Mouse (Mus musculus) midbrain, postnatal 0 days (tissue): ENCODE data around the gene Flt3l. TPM values are rescaled to one million over a fixed set of nuclear protein-coding genes. Genes with fewer than 3 reads are reported as not detected.
A peak's percentile ranks its signal among the peaks of the same experiment; 100 is the strongest.

Experiments used
- ATAC-seq: fragments of 200-750 bp; cut with Nextera tagmentation; 2 replicates; pipeline ENCODE4 v1.8.0; 2017; ENCODE audit warnings: moderate number of reproducible peaks, mild to moderate bottlenecking, moderate TSS enrichment, moderate library complexity; ENCODE audit not compliant: low FRiP score
- DNase-seq: peaks from one replicate; pipeline ENCODE4 v3.0.0-alpha.2; 2015; ENCODE audit warnings: low spot score
- H3K27ac ChIP-seq: fragments of 300-500 bp; sonication (generic); 2 replicates; pipeline ENCODE4 v1.5.1; 2014; ENCODE audit warnings: low read depth, mild to moderate bottlenecking, low read length, mixed read lengths
- H3K27me3 ChIP-seq: fragments of 300-500 bp; sonication (generic); 2 replicates; pipeline ENCODE4 v1.6.1; 2014; ENCODE audit warnings: low read length, control low read depth, mixed read lengths; ENCODE audit not compliant: insufficient read depth
- H3K36me3 ChIP-seq: fragments of 300-500 bp; sonication (generic); 2 replicates; pipeline ENCODE4 v1.6.1; 2014; ENCODE audit warnings: low read length, control low read depth, mixed read lengths; ENCODE audit not compliant: insufficient read depth
- H3K4me1 ChIP-seq: fragments of 300-500 bp; sonication (generic); 2 replicates; pipeline ENCODE4 v1.6.1; 2014; ENCODE audit warnings: mild to moderate bottlenecking, control low read depth, antibody characterized with exemption, low read length, mixed read lengths; ENCODE audit not compliant: insufficient read depth
- H3K4me2 ChIP-seq: fragments of 300-500 bp; sonication (generic); 2 replicates; pipeline ENCODE4 v1.6.1; 2014; ENCODE audit warnings: low read depth, mild to moderate bottlenecking, low read length, mixed read lengths; ENCODE audit not compliant: poor library complexity, severe bottlenecking
- H3K4me3 ChIP-seq: fragments of 300-500 bp; sonication (generic); 2 replicates; pipeline ENCODE4 v1.5.1; 2014; ENCODE audit warnings: low read depth, mild to moderate bottlenecking, low read length, moderate library complexity
- H3K9ac ChIP-seq: fragments of 300-500 bp; sonication (generic); replicated peaks from 2 replicates; pipeline ENCODE4 v1.6.1; 2014; ENCODE audit warnings: mild to moderate bottlenecking, low read length, moderate library complexity, mixed read lengths; ENCODE audit not compliant: poor library complexity, severe bottlenecking
- H3K9me3 ChIP-seq: fragments of 300-500 bp; sonication (generic); 2 replicates; pipeline ENCODE4 v1.6.1; 2016; ENCODE audit warnings: low read length, control low read depth
- CTCF ChIP-seq: IDR thresholded peaks from 2 replicates; pipeline ENCODE4 v1.5.1; 2016; ENCODE audit warnings: antibody characterized with exemption, mild to moderate bottlenecking
- WGBS: fragments of 180-500 bp; shearing (Covaris S2); extraction: QIAGEN DNeasy Blood & Tissue Kit; methylation state at CpG from one replicate; pipeline ENCODE4 v1.1.7; 2014; 5-methylcytosine and 5-hydroxymethylcytosine counted together
- polyA plus RNA-seq: library from polyadenylated mRNA; unstranded; fragments of >200 nt; fragmentation: Nextera tagmentation; extraction: Ambion mirVana; gene quantifications from 2 replicates; pipeline ENCODE4 v1.2.1, GENCODE M21; 2015
- total RNA-seq: library from RNA; depleted of rRNA; stranded (reverse); fragments of >200 nt; gene quantifications from 2 replicates; pipeline ENCODE4 v1.2.3, GENCODE M21; 2014

Flt3l gene
- total and polyA plus RNA-seq, 2 experiments from 2014 or later = 1.7 to 7.8 TPM

DNA sequence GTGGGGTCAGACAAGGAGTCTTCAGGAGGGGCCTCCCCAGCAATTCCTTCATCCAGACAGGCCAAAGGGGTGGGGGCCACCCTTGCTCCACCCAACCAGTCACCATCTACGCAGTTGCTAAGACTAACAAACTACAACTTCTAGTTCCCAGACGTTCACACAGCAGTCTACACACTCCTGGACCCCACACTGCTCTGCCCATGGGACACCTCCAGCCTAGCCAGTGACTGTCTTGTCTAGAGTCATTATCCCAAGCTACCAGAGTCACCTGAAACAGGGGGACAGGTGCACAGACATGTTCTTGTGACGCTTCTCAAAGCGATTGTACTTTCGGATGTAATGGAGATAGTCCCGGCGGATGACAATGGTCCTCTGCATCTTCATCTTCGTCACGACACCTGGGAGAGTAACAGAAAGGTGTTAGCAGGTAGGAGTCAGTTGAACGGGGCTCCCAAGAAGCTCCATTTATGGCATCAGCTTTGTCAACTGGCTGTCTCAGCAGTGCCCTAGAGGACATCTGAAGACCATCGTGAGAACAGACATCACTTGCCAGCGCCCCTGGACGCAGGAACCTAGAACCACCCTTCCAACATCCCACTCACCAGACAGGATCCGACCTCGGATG is 13.6 kb downstream of the Flt3l start:
- peaks cover 6% of the 10 kb centered on the region for H3K4me1 ChIP-seq
- peaks cover 50% of the 10 kb centered on the region for H3K36me3 ChIP-seq
- peak overlapping the region; percentile 88 for H3K4me2 ChIP-seq
- WGBS = 86% methylated on average over 15 of the region's 15 CpGs
- no peak overlapping the region for H3K27ac ChIP-seq
- H3K9me3 ChIP-seq = no peaks in the 10 kb centered on the region
- peak overlapping the region; percentile 84; the same call in 1 of the 2 replicates for H3K4me3 ChIP-seq
- H3K27me3 ChIP-seq = no peaks in the 10 kb centered on the region
- no peak for ATAC-seq
- no peak for DNase-seq
- no peak for TF ChIP-seq CTCF
- H3K9ac ChIP-seq = peak overlapping the region; percentile 99

- no peak overlapping the region for H3K27ac ChIP-seq
- no peaks in the 10 kb centered on the region for H3K9me3 ChIP-seq
- H3K27me3 ChIP-seq = no peaks in the 10 kb centered on the region
- 0 out of 2 replicates have a peak overlapping the region, but pooled peaks have one; percentile 19 for H3K9ac ChIP-seq
- peaks cover 3% of the 10 kb centered on the region for H3K4me1 ChIP-seq
- no peak overlapping the region for H3K4me3 ChIP-seq
- no peak for DNase-seq
- ATAC-seq = no peak
- no peak overlapping the region for H3K4me2 ChIP-seq
- no peak for TF ChIP-seq CTCF
- peaks cover 50% of the 10 kb centered on the region for H3K36me3 ChIP-seq
Measured at GRCm38 (mm10) chr7:45121966-45122365, 14.3 kb downstream of the Flt3l start.

DNA sequence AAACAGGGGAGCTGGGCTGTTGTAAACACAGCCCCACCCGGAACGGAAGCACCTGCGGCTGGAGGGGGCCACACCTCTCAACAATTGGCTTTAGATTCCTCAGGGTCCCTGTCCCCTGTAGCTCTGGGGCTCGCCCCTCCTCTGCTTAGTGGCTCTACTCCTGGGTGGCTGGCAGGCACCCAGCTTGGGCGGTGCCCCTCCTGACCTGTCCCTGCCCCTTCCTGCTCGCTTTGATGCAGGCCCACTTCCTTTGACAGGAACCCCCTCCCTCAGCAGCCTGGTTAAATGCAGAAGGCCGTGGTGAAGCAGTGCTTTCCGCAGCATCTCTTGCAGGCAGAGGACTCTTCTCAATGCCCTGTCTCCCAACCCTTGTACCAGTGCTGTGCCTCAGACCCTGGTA is 14.8 kb downstream of the Flt3l start:
- 70% methylated on average over 8 of the region's 8 CpGs for WGBS
- Histone ChIP-seq H3K4me3 (no peak overlapping the region), H3K4me1 (peaks cover 3% of the 10 kb centered on the region; the same call in 1 of the 2 replicates), H3K4me2 (no peak overlapping the region), H3K27me3 (no peaks in the 10 kb centered on the region), H3K27ac (0 out of 2 replicates have a peak overlapping the region, but pooled peaks have one; percentile 12), H3K36me3 (peaks cover 45% of the 10 kb centered on the region), H3K9me3 (no peaks in the 10 kb centered on the region), H3K9ac (0 out of 2 replicates have a peak overlapping the region, but pooled peaks have one; percentile 19)
- DNase-seq (no peak), ATAC-seq (no peak)
- no peak for TF ChIP-seq CTCF

DNA sequence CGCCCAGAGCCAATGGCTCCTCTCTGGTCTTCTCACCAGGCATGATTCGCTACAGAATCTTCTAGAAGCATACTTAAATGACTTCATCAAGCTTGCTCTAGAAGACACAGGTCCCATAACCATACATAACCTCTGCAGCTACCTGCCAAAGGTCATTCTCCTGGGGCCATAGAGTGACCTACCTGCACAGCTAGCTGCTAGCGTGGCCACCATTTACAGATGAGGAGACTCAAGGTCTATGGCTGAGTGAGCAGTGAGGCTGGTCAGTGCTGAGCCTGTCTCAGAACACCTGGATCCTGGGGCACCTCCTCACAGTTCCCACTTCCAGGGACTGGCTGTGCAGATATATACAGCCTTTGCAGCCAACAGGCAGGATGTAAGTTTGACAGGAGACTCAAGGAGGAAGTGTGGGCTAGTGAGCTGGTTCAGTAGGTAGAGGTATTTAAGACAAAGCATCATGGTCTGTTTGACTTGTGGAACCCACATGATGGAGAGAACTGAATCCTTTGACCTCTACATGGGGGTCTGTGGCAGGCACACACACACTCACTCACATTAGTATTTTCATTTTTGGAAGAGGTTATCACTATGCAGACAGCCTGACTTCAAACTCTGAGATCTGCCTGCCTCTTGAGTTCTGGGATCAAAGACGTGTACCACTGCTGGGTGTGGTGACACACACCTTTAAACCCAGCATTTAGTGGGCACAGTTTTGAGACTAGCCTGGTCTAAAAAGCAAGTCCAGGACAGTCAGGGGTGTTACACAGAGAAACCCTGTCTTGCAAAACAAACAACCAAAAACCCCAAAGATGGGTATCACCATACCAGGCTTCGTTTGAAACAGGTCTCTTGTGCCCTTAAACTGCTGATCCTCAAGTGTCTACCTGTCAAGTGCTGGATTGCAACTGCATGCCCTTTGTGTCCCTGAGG is 16.2 kb downstream of the Flt3l start:
- ATAC-seq (no peak), DNase-seq (no peak)
- H3K9me3 ChIP-seq = no peaks in the 10 kb centered on the region
- H3K4me2 ChIP-seq = no peak overlapping the region
- no peak overlapping the region for H3K9ac ChIP-seq
- H3K4me3 ChIP-seq = no peak overlapping the region
- H3K4me1 ChIP-seq = peaks cover 3% of the 10 kb centered on the region; the same call in 1 of the 2 replicates
- no peak for TF ChIP-seq CTCF
- no peaks in the 10 kb centered on the region for H3K27me3 ChIP-seq
- peaks cover 34% of the 10 kb centered on the region for H3K36me3 ChIP-seq
- 85% methylated on average over 5 of the region's 5 CpGs for WGBS
- H3K27ac ChIP-seq = no peak overlapping the region

DNA sequence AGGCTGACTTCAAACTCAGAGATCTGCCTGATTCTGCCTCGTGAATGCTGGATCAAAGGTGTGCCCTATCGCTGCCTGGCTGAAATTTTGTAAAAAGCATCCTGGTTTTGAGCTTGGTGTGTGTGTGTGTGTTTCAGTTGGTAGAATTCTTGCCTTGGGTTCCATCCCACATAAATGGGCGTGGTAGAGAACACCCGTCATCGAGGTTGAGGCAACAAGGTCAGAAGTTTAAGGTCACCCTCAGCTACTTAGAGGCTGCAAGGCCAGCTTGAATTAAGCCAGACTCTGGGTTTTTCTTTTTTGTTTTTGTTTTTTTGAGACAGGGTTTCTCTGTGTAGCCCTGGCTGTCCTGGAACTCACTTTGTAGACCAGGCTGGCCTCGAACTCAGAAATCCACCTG is 17.9 kb downstream of the Flt3l start:
- DNase-seq = no peak
- WGBS = 93% methylated on average over 6 of the region's 6 CpGs
- no peak for TF ChIP-seq CTCF
- Histone ChIP-seq H3K4me2 (no peak overlapping the region), H3K27ac (no peak overlapping the region), H3K36me3 (peaks cover 34% of the 10 kb centered on the region), H3K4me3 (no peak overlapping the region), H3K9me3 (no peaks in the 10 kb centered on the region), H3K27me3 (no peaks in the 10 kb centered on the region), H3K9ac (no peak overlapping the region), H3K4me1 (peaks cover 3% of the 10 kb centered on the region; the same call in 1 of the 2 replicates)
- ATAC-seq = no peak

GRCm38 (mm10) chr7:45117566-45117965 is 18.7 kb downstream of the Flt3l start:
- DNase-seq = no peak
- no peak overlapping the region for H3K4me2 ChIP-seq
- H3K4me3 ChIP-seq = no peak overlapping the region
- no peaks in the 10 kb centered on the region for H3K27me3 ChIP-seq
- no peak for ATAC-seq
- H3K9me3 ChIP-seq = no peaks in the 10 kb centered on the region
- no peak overlapping the region for H3K9ac ChIP-seq
- no peak overlapping the region for H3K27ac ChIP-seq
- peaks cover 33% of the 10 kb centered on the region for H3K36me3 ChIP-seq
- no peak for TF ChIP-seq CTCF
- WGBS = 81% methylated on average over 8 of the region's 8 CpGs
- H3K4me1 ChIP-seq = no peaks in the 10 kb centered on the region; the same call in 1 of the 2 replicates
